Mouse (Mus musculus): ENCODE data around the gene Selplg.
A peak's percentile ranks its signal among the peaks of the same experiment; 100 is the strongest.

Selplg gene

DNA sequence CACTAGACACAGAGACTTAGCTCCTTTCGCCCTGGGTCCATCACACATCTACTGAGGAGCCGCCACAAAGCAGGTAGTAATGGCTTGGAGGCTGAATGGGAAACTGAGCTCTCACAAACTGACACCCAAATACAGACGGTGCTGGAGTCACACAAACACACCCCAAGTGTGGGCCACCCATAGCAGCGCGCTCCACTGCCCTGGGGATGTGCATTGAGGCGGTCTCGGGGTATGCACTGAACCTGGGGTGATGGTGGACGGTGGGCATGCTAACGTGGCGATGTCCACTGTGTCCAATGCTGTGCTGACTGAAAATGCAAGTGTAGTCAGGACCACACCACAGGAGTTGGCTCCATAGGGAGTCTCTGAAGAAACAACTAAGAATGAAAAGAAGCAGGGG lies 22.7 kb upstream of the Selplg start:
- DNase-seq (ENCODE audit: low spot score in 2 of 2) = no peak

DNA sequence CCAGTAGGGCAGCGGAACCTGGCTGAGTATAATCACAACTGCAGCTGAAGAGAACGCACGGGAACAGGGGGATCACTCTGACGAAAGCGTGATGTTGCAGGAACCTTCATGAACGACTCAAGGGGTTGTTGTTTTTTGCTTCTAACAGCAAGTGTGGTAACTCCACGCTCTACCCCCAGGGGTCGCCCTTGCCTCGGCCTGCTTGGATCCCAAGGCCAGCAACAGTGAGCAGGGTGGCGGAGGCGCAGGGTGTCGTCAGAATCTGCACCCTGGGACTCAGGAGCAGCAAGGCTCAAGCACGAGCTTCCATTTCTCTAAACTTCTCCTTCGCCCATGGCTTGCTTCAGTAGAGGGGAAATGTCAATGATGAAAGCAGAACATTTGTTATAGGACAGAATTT lies 22.1 kb upstream of the Selplg start:
- DNase-seq (ENCODE audit: low spot score in 2 of 2) = peak; percentile 84 to 85

DNA sequence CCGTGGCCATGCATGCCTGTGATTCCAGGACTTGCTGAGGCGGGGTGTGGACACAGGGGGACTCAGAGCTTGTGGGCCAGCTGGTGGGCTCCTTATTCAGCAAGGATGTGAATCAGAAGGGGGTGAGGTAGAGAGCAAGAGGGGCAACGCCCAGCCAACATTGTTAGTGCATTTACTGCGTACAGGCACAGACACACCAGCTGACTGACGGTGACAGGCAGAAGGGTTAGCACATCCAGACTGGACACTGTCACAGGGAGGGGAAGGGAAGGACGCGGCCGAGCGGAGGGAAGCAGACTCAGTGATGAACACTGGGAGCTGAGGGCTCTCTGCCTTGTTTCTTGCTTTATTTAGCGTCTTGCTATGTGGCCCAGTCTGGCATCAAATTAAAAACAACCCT lies 21.1 kb upstream of the Selplg start:
- no peak for DNase-seq (ENCODE audit: low spot score in 2 of 2)

DNA sequence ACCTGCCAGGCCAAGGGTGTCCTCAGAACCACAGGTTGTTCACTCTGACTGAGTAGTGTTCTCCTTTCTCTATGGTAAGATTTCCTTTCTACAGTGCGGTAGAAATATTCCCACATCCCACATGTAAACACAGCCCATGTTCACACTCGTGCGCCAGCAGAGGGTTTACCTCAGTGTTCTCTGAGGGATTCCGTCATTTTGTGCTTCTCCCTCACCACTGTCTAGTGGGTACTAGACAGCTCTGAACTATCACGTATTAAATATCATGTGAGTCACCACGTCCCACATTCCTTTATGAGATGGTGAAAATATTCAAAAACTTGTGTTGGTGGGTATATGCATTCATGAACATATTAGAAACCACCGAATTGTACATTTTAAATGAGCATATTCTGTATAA lies 20.0 kb upstream of the Selplg start:
- no peak for DNase-seq (ENCODE audit: low spot score in 2 of 2)

DNA sequence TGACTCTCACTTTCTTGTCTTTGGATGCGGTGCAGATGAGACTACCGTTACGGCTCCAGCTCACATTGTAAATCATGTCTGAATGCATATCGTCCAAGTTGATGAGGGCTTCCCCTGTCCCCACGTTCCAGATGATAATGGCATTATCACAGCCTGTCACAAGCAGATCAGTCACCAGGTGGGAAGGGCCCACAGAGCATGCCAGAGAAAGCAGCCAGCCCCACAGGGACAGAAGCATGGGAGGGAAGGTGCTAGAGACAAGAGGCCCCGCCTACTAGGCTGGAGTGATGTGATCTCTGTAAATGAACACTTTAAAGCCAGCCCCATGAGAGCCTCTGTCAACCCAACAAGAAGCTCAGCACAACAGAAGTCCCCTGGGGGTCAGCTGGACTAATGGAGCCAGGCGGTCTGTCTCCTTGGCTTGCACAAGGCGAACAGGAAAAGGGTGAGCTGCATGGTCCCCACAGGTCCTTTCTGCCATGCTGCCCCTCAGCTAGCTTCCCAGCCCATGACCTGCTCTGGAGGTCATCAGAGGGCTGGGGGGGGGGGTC lies 18.3 kb upstream of the Selplg start:
- no peak for DNase-seq (ENCODE audit: low spot score in 2 of 2)

DNA sequence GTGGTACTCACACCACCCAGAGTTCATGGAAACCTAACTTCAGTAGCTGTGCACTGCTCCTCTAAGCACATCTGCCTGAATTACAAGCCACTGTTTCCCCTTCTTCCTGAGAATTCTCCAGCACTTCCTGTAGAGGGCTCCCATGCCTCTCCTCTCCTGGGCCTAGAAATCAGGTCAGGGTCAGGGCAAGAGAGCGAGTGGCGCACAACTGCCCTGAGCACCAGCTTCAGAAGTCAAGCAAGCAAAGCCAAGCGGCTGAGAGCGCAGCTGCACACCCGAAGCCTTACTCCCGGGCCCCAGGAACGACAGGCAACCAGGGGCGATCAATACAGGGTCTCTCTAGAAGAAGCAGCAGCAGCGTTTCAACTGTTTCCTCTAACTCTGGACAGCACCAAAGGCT lies 15.2 kb upstream of the Selplg start:
- no peak for DNase-seq (ENCODE audit: low spot score in 2 of 2)

DNA sequence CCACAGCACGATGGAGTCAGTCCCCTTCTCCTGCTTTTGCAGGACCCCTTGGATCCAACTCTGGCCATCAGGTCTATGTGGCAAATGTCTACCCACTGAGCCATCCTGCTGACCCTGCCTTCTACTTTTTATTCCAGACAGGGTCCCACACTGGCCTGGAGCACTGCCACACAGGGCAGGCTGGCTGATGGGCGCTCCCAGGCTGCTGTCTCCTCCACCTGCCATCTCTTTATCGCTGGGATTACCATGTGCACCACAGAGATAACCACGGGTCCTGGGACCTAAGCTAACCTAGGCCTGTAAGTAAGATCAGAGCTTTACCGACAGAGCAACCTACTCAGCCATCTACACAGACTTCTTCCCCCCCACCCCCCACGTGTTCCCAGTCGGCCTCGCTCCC lies 14.2 kb upstream of the Selplg start:
- no peak for DNase-seq (ENCODE audit: low spot score in 2 of 2)

DNA sequence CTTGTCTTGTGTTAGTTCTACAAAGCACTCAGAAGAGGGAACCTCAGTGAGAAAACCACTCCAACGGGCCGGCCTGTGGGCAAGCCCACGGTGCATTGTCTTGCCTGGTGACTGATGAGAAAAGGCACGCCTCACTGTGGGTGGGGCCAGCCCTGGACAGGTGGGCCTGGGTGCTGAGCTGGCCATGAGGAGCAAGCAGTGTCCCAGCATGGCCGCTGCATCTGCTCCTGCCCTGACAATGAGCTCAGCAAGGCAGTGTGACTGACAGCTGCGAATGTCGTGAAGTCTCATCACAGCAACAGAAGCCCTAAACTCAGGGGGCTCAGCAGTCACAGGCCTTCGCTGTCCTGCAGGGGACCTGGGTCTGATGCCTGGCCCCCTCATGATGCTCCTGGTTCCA lies 13.2 kb upstream of the Selplg start:
- DNase-seq (ENCODE audit: low spot score in 2 of 2) = no peak

DNA sequence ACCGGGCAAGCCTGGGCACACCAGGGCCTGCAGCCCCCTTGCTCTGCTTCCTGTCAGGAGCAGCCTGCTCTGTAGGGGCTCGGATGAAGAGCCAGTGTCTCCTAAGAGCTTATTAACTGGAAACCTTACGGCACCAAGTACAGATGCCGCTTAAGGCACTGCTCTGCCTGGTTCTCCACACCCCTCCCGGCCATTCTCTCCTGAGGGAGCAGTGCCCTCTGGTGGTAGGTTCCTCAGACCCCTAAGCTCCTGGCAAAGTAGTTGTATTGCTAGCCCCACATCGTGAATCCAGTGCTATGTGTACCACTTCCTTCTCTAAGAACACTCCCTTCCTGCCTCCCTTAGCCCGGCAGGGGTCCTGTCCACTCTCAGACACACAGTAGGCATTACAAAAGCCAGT lies 12.3 kb upstream of the Selplg start:
- peak; percentile 73 to 74 for DNase-seq (ENCODE audit: low spot score in 2 of 2)

DNA sequence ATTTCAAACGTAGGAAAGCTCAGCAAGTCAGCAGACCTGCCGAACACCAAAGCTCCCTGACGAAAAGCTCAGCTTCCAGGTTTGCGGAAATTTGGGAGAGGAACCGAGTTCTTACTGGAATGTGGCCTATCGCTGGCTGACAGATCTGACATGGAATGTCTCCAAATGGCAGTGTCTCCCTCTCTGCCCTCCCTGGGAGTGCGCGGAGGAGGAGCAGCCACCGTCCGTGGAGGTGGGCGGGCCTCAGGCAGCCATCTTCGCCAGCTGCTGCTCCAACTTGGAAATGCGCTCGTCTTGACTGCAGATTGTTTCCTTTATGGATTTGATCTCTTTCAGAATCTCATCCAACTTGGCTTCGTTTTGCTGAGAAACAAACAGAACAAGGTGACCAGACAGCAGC lies 11.7 kb upstream of the Selplg start:
- peak; percentile 44 to 62 for DNase-seq (ENCODE audit: low spot score in 2 of 2)

DNA sequence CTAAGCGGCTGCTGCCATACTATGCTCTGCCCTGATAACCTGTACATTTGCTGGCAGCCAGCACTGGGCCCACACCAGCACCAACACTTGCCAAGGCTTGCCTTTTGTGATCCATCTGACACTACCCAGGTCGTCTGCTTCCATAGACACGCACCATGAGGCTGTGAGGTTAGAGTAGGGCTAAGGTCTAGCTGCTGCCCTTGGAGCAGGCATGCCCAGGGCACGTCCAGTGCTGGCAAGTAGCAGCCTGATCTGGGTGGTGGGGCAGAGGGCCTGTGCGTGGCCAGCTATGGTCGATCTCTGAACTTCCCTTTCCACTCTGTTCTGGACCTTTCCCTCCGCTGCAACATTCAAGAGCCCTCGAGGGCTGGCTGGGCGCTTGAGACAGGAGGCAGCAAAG lies 10.5 kb upstream of the Selplg start:
- DNase-seq (ENCODE audit: low spot score in 2 of 2) = no peak

DNA sequence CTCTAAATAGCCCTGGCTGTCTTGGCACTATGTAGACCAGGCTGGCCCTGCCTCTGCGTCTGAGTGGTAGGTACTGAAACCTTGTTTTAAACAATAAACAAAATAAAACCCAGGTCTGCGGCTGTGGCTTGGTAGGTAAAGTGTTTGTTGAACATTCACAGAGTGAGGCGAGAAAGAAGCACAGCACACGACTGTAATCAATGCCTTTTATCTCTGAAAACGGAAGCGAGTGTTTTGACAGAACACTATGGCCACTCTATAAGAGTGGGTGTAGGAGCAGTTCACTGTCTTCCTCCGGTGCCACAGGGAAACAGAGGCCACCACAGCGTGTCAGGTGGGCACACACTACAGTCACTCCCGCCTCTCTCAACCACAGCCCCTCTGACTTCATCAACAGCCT lies 9.8 kb upstream of the Selplg start:
- DNase-seq (ENCODE audit: low spot score in 2 of 2) = no peak

DNA sequence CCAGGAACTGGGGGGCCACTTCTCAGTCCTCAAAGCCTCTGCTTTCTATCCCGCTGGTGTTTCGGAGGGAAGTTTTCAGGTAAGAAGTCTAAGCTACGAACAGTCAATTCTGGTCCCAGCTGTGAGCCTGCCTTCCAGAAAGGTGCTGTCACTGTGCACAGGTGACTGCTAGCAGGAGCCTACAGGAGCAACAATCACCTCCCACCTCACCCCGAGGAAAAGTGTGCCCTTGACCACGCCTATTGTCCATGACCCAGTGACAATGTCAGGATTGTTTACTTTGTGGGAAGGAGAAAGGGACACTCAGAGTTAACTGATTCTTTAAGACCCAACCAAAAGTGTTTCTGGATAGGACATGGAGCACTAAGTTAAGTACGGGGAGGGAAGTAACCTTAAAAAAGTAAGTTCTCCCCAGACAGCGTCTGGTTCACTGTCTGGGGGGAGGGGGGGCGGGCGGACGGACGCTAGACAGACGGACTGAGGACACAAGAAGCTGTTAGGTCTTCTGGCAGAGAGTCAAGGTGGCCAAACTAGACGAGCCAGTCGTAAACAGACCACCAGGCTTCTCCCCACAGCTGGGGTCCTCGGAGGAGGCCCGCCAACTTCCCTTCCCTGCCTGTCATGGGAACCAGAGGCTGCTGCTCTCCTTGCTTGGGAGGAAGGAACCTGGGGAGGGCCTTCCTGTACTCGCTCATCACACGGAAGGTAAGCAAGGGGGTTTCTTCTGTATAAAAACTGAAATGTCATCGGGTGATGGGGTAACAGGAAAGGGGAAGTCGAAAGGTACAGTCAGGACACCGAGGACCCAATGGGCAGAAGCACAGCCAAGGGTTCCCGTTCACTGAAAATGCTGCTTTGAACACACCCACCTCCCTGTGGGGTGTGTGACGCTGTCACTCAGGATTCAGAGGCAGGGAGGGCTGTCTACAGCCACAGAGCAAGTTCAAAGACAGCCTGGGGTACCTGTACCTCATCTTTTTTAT lies 9.1 kb upstream of the Selplg start:
- DNase-seq (ENCODE audit: low spot score in 2 of 2) = no peak

DNA sequence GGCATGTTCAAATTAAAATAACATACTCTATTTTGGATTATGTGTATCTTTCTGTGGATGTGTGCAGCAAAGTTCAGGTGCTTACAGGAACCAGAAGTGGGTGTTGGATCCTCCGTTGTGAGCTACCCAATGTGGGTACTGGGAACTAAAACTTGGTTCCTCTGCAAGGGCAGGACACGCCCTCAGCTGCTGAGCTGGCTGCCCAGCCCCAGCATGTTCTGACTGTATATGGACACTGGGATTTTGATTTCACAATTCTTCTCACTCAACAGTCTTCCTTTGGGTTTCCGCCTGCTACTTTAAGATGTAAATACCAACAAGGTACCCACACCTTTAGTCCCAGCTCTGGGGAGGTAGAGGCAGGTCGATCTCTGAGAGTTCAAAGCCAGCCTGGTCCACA lies 8.0 kb upstream of the Selplg start:
- DNase-seq (ENCODE audit: low spot score in 2 of 2) = no peak

DNA sequence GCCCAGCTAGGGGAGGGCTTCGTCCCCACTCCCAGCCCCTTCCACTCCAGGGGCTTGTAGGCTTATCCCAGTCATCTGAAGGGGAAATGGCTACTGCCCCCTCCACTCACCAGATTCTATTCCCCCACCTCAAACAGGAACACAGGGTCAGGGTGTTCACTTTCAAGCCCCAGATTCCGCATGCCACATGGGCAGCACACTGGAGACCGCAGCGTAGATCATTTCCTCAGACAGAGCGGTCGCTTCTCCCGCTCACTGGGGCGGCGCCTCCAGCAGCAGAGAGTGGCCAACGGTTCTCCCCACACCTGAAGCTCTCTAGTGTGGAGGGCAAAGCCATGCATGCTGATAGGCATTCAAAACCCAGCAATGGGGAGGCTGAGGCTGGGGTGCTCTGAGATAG lies 4.5 kb upstream of the Selplg start:
- no peak for DNase-seq (ENCODE audit: low spot score in 2 of 2)

DNA sequence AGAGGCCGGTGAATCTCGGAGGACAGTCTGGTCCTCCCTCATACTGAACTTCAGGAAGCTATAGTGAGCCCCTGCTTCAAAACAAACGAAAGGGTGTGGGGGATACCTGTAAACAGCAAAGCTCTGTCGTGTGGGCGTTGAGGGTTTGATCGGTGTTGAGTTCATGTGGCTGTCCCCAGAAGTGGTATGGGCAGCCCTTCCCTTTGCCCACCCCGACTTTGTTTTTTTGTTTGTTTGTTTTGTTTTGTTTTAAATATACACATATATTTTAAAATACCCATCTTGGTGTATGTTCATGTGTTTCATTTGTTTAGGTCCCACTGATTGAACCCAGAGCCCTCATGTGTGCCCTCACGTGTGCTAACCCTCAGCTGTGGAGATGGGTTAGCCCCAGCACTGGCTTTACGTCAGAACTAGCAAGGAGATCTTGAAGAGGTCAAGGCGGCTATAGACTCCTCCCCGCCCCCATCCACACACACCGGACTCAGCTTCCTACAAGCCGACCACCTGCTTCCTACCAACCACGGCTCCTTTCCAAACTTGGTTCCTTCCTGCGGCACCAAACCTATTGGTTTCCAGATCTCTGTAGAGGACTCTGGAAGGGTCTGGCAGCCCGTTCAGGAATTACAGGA lies 988 bp upstream of the Selplg start:
- DNase-seq (ENCODE audit: low spot score in 2 of 2) = no peak

DNA sequence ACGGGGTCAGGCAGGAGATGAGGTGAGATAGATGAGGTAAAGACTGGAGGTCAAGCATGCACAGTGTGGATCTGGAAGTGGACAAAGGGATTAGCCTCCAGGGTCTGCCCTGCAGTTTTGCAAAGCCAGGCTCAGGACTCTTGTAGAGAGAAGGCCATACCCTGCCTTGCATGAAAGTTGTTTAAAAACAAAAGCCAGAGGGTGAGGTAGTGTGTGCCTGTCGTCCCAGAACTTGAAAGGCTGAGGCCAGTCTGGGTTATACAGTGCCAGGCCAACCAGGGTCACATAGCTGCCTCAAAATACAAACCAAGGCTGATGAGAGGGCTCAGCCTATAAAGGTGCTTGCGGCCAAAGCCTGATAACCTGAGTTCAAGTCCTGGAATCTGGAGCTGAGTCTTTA lies 703 bp downstream of the Selplg start:
- DNase-seq (ENCODE audit: low spot score in 2 of 2) = no peak

DNA sequence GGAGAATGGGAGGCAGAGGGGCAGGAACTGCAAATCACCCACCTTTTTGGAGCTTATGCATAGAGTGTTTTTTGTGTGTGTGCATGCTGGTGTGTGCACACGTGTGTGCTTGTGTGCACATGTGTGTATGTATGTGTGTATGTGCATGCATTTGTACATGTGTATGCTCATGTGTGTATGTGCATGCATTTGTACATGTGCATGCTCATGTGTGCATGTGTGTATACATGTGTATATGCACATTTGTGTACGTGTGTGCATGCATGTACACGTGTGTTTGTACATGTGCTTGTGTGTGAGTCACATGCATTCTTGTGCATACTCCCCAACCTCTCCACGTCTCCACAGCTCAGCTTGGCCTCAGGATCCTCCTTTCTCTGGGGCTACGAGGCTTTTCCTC lies 1.6 kb downstream of the Selplg start:
- no peak for DNase-seq (ENCODE audit: low spot score in 2 of 2)

DNA sequence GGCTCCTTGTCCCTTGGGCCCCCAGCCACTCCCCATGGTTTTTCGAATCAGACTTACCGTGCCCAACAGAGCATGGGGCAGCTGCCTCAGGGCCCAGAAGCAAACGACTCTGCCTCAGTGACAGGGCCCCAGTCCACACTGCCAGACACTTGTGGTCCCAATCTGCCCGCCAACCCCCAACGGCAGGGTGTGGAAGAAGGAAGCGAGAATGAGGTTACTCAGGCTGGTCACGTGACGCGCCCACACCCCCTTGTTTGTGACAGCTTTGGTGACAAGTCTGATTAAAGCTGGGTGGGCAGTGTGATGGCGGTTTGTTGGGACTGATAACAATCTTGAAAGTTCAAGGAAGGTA lies 2.2 kb downstream of the Selplg start:
- no peak for DNase-seq (ENCODE audit: low spot score in 2 of 2)

DNA sequence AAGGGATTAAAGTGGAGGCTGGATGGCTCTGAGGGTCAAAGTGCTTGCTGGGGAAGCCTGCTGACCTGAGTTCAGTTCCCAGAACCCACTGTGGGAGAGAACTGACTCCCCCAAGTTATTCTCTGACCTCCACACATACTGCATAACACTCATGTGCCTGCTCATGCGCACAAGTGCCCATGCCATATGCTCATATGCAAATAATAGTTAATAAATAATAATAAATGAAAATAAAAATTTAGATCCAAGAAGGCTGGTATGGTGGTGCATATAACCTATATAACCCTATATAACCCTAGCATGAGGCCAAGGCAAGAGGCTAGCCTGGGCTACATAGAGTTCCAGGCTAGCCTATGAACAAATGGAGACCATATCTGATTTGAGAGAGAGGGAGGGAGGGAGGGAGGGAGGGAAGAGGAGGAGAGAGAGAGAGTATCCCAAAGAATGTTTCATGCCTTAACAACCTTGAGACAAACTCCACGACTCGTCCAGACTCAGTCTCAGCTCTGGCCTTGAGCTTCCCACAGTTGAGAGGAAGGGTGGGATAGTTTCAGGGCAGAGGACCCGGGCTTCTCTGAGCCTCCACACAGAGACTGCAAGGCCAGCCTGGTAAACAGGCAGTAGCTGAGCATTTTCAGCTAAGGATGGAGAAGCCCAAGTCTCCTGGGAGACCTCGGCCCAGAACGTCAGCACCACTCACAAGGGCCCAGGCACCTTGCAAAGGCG lies 2.7 kb downstream of the Selplg start:
- no peak for DNase-seq (ENCODE audit: low spot score in 2 of 2)

DNA sequence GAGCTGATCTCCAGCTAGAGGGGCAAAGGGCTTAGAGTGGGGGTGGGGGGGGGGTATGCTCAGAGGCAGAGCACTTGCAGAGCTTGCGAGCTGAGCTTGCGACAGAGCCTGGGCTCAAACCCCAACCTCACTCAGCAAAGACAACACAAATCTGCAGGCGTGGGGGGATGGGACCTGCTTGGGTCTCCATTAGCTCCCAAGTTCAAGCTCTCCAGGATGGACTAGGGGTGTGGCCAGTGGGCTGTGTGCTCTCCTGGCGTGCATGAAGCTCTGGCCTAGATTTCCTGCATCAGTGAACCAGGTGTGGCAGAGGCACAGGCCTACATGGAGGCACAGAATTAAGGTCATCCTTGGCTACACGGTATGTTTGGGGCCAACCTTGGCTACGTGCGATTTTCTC lies 4.0 kb downstream of the Selplg start:
- no peak for DNase-seq (ENCODE audit: low spot score in 2 of 2)

DNA sequence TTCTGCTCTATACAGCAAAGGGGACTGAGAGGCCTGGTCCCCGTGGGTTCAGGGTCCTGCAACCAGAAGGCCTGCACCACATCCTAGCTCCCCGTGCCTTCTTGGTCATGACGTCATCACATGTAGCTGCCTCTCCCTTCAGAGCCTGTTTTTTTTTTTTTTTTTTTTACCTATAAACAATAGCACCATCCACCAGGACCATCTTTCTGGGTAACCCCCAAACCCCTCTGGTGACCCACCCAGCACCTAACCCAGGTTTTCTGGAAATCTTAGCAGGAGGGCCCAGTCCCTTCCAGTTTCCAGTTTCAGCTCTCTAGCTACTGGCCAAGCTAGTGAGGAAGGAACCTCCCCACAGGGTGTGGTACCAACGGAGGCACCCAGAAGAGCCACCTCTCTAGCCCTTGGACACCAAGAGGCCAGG lies 4.4 kb downstream of the Selplg start:
- no peak for DNase-seq (ENCODE audit: low spot score in 2 of 2)

DNA sequence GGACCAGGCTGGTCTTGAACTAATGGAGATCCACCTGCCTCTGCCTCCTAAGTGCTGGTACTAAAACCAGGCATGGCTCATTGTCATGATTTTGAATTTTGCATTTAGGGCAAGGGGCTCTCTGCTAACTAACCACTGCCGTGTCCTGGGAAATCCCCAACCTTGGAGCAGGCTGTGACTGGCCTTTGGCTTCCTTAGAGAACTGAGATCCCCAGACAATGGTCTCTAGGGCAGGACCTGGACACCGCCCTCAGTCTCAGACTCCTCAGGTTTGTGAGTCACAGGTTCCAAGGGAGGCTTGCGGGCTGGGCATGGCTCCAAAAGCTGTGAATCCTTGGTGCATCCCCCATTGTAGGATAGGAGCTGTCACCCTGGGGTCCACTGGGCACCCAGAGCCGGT lies 5.8 kb downstream of the Selplg start:
- DNase-seq (ENCODE audit: low spot score in 2 of 2) = no peak
